Mouse (Mus musculus): ENCODE results near the gene Abcg1. TPM values are rescaled to one million over a fixed set of nuclear protein-coding genes. Genes with fewer than 3 reads are reported as not detected.
A peak's percentile ranks its signal among the peaks of the same experiment; 100 is the strongest.

The Abcg1 gene
- total RNA-seq, 2 experiments from 2014 or later, result 1.6 to 1.7 TPM

DNA sequence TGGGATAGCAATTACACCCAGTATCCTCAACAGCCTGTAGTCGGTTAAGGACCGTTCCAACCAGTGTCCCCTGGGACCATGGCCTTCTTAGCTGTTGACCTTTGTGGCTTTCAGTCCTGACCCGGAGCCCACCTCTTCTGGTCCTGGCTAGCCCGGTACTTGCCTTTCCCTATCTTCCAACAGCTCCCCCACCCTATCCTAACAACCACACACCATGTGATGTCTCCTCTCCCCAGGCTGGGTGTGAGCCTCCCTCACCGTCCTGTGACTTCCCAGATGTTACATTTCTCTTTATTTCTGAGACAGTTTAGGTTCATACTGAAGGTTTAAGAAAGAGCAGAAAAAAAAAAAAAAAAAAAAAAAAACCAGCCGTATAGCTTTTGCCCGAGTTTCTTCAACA lies 17.1 kb upstream of the Abcg1 start:
- no peak for DNase-seq (ENCODE audit: low spot score)

DNA sequence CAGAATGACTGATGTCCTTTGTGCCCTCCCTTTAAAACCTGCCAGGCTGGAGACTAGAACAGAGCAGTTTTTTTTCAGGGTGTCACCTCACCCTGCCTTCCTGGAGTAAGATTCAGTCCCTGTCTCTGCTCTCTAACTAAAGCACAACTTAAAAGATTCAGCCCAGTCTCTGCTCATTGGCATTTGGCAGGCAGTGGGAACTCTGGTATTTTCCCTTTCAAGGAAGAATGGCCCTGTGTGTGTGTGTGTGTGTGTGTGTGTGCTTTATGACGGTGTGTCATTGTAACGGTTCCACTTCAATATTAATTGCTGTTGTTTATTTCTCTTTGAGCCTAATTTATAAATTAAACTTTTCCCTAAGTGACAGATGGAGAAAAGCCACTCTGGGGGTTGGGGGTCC lies 14.7 kb upstream of the Abcg1 start:
- DNase-seq (ENCODE audit: low spot score), result no peak

DNA sequence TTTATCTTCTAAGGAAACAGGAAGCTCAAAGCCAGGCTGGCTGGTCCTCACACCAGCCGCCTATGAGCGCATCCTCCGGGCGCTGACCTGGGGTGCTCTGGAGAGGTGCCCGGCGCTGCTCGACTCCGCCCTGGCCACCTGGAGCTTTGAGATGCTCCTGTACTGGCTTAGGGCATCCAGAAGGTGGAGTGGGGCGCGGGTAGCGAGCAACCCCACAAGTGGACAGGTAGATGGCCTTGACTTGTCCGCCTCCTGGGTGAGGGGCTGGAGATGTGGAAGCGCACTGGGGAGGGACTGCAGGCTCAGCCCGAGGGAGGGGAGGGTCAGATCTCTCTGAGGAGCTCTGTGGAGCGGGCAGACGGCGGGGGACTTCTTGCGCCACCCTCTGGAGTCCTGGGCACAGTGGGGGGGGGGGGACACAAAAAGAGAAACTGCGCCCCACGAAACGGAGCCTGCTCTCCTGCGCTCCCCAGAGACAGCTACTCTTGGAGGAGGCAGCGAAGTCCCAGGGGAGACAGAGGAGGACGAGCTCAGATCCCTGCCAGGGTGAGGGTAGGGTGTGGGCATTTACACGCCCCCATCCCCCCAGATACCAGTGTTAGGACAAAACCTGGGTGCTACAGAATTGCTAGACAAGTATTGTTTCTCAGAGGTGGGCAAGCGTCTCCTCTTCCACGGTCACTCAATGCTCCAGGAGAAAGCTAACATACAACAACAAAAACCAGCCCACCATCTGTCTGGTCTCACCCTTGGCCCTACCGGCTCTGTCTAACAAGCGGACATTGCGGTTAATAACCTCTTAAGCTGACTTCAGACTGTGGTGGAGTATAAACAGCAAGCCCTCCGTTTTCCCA lies 643 bp downstream of the Abcg1 start:
- DNase-seq (ENCODE audit: low spot score), result no peak

DNA sequence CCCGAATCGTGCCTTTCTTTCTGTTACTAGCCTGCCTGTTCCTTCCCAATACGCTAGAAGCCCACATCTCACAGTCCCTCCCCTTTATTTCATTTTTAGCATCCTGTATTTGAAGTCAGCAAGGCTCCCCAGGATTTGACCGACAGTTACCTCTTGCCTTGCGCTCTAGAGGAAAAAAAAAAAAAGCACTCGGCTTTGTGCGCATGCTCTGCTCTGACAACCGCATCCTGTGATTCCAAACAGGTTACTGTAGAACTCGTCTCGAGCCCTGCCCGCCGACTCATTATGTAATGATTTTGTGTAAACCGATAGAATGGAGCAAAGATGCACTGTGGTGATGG lies 1.2 kb downstream of the Abcg1 start:
- no peak for DNase-seq (ENCODE audit: low spot score)

DNA sequence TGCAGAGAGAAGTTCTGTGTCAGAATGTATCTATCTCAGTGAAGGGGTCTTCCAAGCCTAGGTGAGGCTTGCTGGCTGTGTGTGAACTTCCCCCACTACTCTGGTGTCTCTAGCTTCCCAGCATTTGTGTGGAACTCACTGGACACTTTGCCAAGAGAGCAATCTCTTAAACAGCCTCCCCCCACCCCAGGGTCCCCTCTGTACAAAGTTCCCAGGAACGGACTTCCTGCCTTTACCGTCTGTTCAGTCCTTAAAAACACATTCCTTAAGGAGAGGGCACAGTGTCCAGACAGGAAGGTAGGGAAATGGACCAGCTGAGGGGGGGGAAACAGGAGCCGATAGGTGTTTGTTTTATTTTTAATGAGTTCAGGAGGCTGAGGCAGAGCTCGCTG lies 2.7 kb downstream of the Abcg1 start:
- no peak for DNase-seq (ENCODE audit: low spot score)

DNA sequence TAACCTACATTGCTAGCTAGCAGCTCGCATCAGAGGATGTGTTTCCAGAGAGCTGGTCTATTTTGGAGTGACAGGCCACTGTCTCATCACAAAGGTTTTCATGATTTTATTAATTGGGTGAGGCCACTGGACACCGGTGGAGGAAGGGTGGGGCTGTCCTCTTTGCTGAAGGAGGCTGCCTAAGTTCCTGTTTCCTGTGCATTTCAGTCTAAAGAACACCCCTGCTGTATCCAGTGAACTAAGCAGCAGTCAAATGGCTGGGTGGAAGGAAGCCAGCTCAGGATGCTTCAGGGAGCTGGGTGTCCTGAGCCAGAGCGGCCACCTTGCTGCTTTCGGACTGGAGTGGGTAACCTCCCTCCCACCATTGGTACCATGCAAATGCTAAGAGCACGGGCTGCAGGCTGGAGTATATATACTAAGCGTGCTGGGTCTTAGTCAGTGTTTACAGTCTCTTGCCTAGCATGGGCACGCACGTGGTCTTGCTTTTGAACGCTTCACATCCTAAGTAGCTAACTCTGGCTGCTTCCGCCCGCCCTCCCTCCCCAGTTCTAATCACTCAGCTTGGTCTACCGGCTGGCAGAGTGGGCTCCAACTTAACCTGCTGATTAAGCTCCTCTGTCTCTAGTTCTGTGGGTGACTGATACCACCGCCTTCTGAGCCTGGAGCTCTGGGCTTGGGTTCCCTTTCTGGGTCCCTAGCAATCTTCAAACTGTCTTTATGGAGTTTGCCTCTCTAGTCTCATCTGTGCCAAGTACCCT lies 3.3 kb downstream of the Abcg1 start:
- DNase-seq (ENCODE audit: low spot score), result no peak

DNA sequence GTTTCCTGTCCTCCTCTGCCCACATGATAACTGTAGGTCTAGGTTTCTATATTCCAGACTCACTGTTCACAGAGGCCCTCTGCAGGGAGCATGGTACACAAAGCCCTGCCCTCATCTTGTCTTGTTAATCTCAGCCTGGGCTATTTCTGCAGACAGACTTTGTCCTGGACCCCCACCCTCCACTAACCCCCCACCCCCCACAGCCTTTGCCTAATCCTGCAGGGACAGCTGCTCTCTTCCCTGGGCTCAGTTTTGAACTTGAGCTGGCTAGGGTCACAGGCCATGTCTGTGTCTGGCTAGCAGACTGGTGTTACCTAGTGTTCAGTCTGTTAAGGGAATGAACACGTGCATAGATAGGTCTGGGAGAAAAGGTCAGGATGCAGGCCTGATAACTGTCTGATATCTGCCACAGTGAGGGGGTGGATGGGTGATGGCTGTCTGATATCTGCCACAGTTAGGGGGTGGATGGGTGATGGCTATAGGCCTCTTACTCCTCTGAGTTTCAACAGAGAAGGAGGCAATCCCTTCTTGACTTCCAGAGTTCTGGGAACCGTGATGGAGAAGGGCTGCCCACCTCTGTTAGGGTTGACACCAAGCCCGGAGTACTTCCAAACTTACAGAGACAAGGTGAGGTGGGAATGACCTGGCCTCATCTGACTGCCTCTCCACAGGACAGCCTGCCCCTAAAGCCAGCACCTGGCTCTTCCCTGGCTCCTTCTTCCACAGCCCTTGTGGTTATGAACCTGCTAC lies 4.0 kb downstream of the Abcg1 start:
- DNase-seq (ENCODE audit: low spot score), result no peak

DNA sequence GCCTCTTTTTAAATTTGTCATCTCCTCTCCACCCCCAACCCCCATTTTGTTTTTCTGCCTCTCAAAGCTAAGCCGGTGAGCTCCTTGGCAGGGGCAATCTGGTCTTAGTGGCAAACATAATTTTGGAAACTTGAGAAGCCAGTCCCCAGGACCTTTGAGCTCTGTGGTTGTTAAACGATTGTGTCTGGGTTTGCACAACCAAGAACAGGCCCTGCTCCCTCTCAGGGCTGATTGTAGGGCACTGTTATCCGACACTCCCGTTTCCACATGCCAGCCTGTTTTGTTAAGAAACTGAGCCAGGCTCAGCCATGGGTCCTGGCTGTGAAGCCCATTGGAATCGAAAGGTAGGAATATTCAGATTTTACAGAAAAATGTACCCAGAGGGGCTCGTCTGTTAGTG lies 8.6 kb downstream of the Abcg1 start:
- no peak for DNase-seq (ENCODE audit: low spot score)

DNA sequence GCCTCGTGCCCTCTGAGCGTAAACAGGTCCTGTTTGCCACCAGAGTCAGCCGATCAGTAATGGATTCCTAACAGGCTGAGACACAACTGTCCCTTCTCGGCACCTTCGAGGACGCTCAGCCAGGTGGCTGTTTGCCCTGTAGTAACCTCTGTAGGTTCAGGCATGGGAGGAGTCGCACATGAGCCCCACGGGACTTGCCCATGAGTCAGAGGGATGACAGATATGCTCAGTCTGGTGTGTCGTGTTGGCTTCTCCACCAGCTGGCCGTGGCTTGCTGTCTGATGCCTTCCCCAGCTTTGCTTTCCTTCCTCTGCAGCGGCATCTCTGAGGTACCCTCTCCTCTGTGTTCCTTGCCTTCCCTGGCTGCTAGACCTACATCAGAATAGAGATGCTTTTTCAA lies 9.6 kb downstream of the Abcg1 start:
- DNase-seq (ENCODE audit: low spot score), result no peak

DNA sequence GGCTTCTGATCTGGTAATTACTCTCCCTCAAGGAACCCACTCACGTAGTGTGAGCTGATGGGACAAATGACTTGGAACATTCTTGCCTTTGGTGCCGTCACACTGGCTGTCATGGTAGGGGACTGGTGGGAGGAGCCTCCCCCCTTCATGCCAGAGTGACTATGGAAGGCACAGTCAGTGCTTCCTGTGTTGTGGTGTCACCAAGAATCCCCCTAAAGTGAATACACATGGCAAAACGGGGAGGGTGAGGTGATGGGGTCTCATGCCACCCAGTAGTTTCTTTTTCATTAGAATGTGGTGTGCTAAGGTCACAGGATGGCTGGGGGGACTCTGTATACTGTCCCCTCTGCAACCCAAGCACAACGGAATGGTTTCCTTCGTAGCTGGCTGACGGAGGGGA lies 11.6 kb downstream of the Abcg1 start:
- DNase-seq (ENCODE audit: low spot score), result no peak

DNA sequence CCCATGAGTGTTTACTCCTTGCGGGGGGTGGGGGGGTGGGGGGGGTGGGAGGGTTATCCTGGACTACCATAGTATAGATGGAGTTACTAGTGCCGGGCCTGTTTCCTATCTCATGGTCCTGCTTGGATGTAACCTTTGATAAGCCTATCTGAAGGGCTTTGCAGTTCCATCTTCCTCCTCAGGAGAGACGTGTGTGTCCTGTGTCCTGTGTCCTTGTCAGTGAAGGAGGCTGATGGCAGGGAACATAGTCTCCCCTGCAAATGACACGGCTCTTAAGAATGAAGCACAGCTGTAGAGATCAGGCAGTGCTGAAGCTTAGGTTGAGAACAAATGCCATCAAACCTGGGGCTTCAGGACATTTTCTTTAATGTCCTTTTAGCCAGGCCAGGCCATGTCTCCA lies 12.4 kb downstream of the Abcg1 start:
- no peak for DNase-seq (ENCODE audit: low spot score)

DNA sequence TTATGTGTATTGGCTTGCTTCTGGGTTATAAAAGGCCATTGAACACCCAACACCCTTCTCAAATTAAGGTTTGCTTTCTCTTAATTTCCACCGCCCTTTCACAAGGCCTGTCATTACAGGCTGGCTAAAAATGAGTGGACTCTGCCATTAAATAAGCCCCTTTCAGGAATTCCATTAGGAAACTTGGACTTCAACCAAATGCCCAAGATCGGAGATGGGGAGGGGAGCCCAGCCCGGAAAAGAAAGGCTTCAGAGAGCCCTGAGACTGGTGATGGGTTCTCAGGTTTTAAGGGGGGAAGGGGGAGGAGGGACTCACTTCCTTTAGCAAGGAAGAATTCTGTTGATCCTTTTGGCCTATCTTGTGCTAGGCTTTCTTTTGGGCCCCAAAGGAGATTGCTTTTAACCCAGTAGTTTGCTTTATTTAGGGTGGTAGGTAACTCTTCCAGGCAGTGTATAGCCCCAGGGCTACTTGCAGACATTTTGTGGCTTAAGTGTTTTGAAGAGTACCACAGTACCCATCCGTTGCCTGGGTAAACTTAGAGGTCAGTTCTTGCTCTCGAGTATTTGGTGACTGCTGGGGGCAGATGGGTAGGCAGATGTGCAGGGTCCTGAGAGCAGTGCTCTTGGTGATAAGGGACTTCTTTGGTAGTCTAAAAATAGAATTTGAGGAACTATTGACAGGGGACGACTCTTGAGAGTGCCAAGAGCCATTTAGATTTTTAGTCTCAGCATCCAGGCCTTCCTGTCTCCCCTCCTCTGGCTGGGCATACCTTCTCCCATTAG lies 13.1 kb downstream of the Abcg1 start:
- DNase-seq (ENCODE audit: low spot score), result no peak

DNA sequence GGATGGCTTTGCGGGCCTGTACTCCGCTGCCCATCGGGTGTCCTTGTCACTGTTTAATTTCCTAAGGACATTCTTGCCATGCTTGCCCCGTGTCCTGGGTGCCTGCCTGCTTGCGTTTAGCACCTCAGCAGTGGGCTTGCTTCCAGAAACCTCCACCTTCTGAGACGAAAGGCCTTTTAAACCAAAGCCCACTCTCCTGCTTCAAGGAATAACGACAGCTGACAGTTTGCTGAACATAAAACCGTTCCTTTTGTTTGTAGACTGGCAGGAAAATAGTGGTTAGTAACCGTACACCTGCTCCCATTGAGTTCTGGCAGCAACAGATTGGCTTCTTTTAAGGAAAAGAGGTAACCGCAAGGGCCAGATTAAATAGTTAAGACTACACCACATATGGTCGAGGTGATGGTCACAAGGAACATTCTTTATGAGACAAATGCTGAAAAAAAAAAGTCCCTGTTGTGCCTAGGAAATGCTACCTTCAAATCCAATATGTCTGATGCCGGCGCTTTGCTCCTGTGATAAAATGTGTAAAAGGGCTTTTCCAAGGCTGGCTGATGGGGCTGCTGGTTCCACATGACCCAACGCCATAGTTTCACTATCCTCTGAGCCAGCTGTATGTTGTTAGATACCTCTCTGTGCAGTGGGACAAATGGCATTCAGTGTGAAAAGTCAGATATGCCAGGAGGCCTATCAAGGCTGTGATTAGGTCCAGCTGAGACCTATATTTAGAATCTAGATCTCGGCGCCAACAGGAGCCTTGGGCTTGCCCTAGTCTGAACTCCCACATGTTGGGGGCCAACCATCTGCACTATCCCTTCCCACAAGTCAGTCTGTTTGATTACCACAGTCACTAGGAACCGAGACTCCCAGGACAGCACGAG lies 14.2 kb downstream of the Abcg1 start:
- DNase-seq (ENCODE audit: low spot score), result no peak

DNA sequence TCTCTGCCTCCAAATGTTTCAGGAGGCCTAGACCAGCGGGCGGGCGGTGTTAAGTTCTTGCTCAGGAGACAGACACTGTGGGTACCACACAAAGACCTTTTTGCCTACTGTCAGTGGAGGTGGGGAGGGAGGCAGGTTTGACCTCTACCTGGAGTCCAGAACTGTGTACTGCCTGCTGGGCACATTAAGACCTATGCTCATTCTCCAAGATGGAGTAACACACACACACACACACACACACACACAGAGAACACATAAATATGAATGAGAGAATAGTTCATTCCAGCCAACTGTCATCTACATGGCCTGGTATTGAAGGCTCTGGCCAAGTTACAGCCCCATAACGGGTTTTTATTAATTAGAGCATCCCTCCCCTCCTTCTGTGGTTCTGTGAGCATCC lies 15.4 kb downstream of the Abcg1 start:
- no peak for DNase-seq (ENCODE audit: low spot score)

DNA sequence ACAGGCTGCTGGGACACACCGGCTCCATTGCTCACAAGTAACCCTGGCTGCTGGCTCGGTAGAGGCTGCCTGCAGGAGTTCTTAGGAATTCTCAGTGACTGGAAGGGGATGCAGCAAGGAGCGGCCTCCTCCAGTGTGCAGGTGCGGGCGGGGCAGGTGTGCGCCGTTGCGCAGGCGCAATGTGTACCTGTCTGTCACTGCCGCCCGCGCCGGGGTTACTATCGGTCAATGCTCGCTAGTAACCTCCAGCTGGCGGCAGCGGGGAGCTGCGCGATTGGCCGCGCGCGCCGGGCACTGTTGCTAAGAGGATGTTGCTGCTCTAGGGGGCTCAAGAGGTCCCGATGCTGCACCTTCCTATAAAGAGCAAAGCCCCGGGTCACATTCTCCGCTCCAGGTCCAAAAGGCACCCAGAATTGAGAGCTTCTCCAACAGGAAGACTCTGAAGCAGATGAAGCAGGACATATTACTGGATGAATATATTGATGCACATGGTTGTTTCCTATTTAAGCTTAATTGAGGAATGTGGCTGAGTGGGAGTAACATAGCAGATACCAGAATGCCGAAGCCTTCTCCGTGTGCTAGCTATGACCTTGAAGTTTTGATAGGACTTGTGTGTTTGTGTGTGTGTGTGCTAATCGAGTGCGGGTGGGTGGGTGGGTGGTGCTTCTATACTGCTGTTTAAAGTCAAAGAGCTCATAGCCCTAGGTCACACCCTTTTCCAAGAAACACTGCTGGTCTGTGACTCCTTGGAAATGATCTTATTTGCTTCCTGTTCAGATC lies 16.0 kb downstream of the Abcg1 start:
- DNase-seq (ENCODE audit: low spot score), result no peak

DNA sequence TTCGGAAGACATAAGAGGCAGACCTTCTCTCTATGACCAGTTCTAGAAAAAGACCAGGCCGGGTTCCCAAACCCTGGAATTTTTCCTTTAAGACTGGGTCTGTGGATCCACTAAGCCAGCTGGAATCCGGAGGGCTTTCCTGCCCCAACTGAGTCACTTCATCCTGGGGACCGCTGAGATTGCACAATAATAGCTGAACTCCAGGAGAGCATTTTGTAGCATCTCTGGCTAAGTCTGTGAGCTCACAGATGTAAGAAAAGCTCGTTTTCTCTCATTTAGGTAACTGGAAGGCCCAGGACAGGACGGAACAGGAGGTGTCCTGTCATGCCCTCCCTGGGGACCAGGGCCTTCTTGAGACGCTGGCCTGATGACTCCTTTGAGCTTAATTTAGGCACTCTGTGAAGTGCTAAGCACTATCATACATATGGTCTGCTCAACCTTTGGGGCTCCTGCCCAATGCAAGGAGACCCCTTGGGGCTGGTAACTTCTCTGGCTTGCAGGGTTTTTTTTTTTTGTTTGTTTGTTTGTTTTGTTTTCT lies 16.6 kb downstream of the Abcg1 start:
- peak; percentile 62 for DNase-seq (ENCODE audit: low spot score)

DNA sequence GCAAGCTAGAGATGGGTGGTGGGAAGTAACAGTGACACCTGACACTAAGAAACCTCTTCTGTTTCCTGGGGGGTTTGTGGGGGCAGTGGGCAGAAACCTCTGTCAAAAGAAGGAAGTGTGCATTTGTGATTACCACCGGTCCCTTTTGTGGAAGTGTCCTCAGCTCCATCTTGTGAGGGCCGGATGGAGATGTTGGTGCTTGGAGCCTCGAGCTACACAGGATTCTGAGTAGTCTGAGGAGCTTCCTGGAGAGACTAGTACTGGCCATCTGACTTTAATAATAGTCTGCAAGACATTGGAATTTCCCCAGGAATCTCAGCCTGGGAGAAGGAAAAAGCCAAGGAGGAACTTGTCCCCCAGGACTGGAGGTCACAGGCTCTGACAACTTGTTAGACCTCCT lies 17.2 kb downstream of the Abcg1 start:
- no peak for DNase-seq (ENCODE audit: low spot score)

DNA sequence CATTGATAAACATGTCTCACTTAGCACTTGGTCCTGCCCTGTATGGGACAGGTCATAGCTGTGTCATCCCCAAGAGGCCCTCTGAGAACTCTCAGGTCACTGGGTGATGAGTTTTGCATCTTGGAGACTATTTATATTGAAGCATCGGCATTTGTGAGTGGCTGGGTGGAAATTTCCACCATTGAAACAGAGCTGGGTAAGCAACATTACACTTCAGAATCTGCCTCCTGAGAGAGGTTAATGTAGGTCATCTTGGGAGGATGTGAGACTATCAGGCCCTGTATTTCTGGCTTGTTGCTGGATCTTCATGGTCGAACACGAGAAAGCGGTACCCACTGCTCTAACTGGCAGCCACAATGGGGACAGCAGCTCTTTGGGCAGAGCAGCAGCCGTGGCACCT lies 18.0 kb downstream of the Abcg1 start:
- no peak for DNase-seq (ENCODE audit: low spot score)

DNA sequence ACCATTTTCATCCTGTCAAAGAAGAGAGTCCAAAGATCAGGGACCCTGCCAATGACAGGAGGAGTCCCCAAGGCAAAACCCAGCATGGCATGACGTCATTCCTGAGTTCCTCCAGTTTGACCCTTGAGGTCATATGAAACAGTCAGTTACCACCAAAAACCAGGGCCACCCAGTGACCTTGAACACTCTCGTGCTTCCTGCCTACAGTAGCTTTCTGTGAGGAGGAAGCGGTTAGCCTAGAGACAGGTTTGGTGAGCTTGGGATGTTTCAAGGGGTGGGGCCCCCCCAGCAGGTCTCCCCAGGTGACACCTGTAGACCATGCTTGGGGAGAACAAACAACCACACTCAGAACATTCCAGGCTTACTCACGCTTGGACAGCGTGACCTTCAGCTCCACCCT lies 20.1 kb downstream of the Abcg1 start:
- DNase-seq (ENCODE audit: low spot score), result no peak

DNA sequence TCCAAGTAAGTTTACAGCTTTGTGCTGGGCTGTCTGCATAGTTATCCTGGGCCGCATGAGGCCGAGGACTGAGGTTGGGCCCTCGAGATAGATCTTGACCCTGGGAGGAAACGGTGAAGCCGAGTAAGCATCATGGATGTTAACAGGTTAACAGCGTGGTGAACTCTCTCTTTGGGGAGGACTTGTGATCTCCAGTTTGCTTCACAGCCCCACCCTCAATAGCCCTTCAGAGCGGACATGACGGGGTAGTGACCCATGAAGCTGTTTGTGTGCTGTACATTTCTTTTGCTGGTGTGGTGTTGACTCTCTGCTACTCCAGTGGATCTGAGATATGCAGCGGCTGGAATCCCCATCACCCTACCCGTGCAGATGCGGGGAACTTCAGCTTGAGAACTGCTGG lies 21.1 kb downstream of the Abcg1 start:
- DNase-seq (ENCODE audit: low spot score), result no peak
